Mouse (Mus musculus) lung, embryonic 14.5 days (tissue): ENCODE data around the gene Slc25a26. TPM values are rescaled to one million over a fixed set of nuclear protein-coding genes. Genes with fewer than 3 reads are reported as not detected.

Source experiments
- ATAC-seq: fragments of 200-750 bp; cut with Nextera tagmentation; 2 replicates; pipeline ENCODE4 v1.8.0; 2017; ENCODE audit warnings: mild to moderate bottlenecking, moderate TSS enrichment, moderate library complexity; ENCODE audit not compliant: insufficient read depth
- DNase-seq: peaks from one replicate; pipeline ENCODE4 v3.0.0-alpha.2; 2015
- H3K27ac ChIP-seq: fragments of 300-500 bp; sonication (generic); 2 replicates; pipeline ENCODE4 v1.5.1; 2014; ENCODE audit warnings: low read depth, mild to moderate bottlenecking, moderate library complexity
- H3K27me3 ChIP-seq: fragments of 300-500 bp; sonication (generic); 2 replicates; pipeline ENCODE4 v1.6.1; 2014; ENCODE audit warnings: low read length, control low read depth; ENCODE audit not compliant: insufficient read depth
- H3K36me3 ChIP-seq: fragments of 300-500 bp; sonication (generic); 2 replicates; pipeline ENCODE4 v1.6.1; 2014; ENCODE audit warnings: control low read depth; ENCODE audit not compliant: insufficient read depth
- H3K4me1 ChIP-seq: fragments of 300-500 bp; sonication (generic); 2 replicates; pipeline ENCODE4 v1.6.1; 2014; ENCODE audit warnings: antibody characterized with exemption, control low read depth; ENCODE audit not compliant: insufficient read depth
- H3K4me2 ChIP-seq: fragments of 300-500 bp; sonication (generic); 2 replicates; pipeline ENCODE4 v1.6.1; 2014; ENCODE audit warnings: mild to moderate bottlenecking
- H3K4me3 ChIP-seq: fragments of 300-500 bp; sonication (generic); 2 replicates; pipeline ENCODE4 v1.5.1; 2014; ENCODE audit warnings: low read depth, low read length
- H3K9ac ChIP-seq: fragments of 300-500 bp; sonication (generic); 2 replicates; pipeline ENCODE4 v1.6.1; 2014
- H3K9me3 ChIP-seq: fragments of 300-500 bp; sonication (generic); 2 replicates; pipeline ENCODE4 v1.6.1; 2016; ENCODE audit warnings: low read depth, low read length, control low read depth
- CTCF ChIP-seq: IDR thresholded peaks from 2 replicates; pipeline ENCODE4 v1.5.1; 2016; ENCODE audit warnings: antibody characterized with exemption, low read depth
- WGBS: fragments of 180-500 bp; shearing (Covaris S2); extraction: QIAGEN DNeasy Blood & Tissue Kit; methylation state at CpG from one replicate; pipeline ENCODE4 v1.1.7; 2014; 5-methylcytosine and 5-hydroxymethylcytosine counted together
- polyA plus RNA-seq: library from polyadenylated mRNA; unstranded; fragments of >200 nt; fragmentation: Nextera tagmentation; extraction: Ambion mirVana; gene quantifications from 2 replicates; pipeline ENCODE4 v1.2.1, GENCODE M21; 2014

Slc25a26 gene
- polyA plus RNA-seq, 1 experiment from 2014 or later, result 7.1 TPM

GRCm38 (mm10) chr6:94599016-94599415 is 98.9 kb downstream of the Slc25a26 start:
- H3K27me3 ChIP-seq, result no peaks in the 10 kb centered on the region
- H3K4me1 ChIP-seq, result no peaks in the 10 kb centered on the region
- H3K36me3 ChIP-seq, result no peaks in the 10 kb centered on the region; the same call in 1 of the 2 replicates
- no peak overlapping the region for H3K9ac ChIP-seq
- DNase-seq, result no peak
- 84% methylated on average over 13 of the region's 13 CpGs for WGBS
- no peak for ATAC-seq
- H3K9me3 ChIP-seq, result no peaks in the 10 kb centered on the region
- H3K4me2 ChIP-seq, result no peak overlapping the region
- TF ChIP-seq CTCF, result no peak
- H3K27ac ChIP-seq, result no peak overlapping the region
- H3K4me3 ChIP-seq, result no peak overlapping the region

GRCm38 (mm10) chr6:94601101-94601500 is 101.0 kb downstream of the Slc25a26 start:
- no peak overlapping the region for H3K9ac ChIP-seq
- no peak overlapping the region; the same call in 1 of the 2 replicates for H3K27ac ChIP-seq
- no peak overlapping the region for H3K4me3 ChIP-seq
- no peaks in the 10 kb centered on the region for H3K4me1 ChIP-seq
- H3K27me3 ChIP-seq, result no peaks in the 10 kb centered on the region
- 78% methylated on average over 5 of the region's 5 CpGs for WGBS
- H3K9me3 ChIP-seq, result no peaks in the 10 kb centered on the region
- TF ChIP-seq CTCF, result no peak
- H3K36me3 ChIP-seq, result peaks cover 16% of the 10 kb centered on the region
- no peak for ATAC-seq
- no peak overlapping the region for H3K4me2 ChIP-seq
- no peak for DNase-seq

- Histone ChIP-seq H3K27ac (no peak overlapping the region), H3K4me1 (no peaks in the 10 kb centered on the region), H3K36me3 (peaks cover 23% of the 10 kb centered on the region), H3K9ac (no peak overlapping the region), H3K4me2 (no peak overlapping the region), H3K27me3 (no peaks in the 10 kb centered on the region), H3K9me3 (no peaks in the 10 kb centered on the region), H3K4me3 (no peak overlapping the region)
- DNase-seq, result no peak
- 72% methylated on average over 5 of the region's 5 CpGs for WGBS
- no peak for TF ChIP-seq CTCF
- ATAC-seq, result no peak
Measured at GRCm38 (mm10) chr6:94601811-94602210, 101.7 kb downstream of the Slc25a26 start.

- DNase-seq, result no peak
Measured at GRCm38 (mm10) chr6:94604072-94604471, 103.9 kb downstream of the Slc25a26 start.

GRCm38 (mm10) chr6:94604546-94604945 is 104.4 kb downstream of the Slc25a26 start:
- Histone ChIP-seq H3K9me3 (no peaks in the 10 kb centered on the region), H3K27me3 (no peaks in the 10 kb centered on the region), H3K4me1 (no peaks in the 10 kb centered on the region), H3K4me2 (no peak overlapping the region), H3K27ac (no peak overlapping the region), H3K36me3 (peaks cover 49% of the 10 kb centered on the region), H3K4me3 (no peak overlapping the region), H3K9ac (no peak overlapping the region)
- WGBS, result 90% methylated on average over 2 of the region's 2 CpGs
- no peak for ATAC-seq
- no peak for TF ChIP-seq CTCF
- DNase-seq, result no peak

More at GRCm38 (mm10) chr6:94604072-94604471, 103.9 kb downstream of the Slc25a26 start:
- no peak for TF ChIP-seq CTCF
- ATAC-seq, result no peak
- Histone ChIP-seq H3K9me3 (no peaks in the 10 kb centered on the region), H3K9ac (no peak overlapping the region), H3K27me3 (no peaks in the 10 kb centered on the region), H3K4me3 (no peak overlapping the region), H3K27ac (no peak overlapping the region), H3K36me3 (peaks cover 45% of the 10 kb centered on the region), H3K4me1 (no peaks in the 10 kb centered on the region), H3K4me2 (no peak overlapping the region)
- WGBS, result 68% methylated on average over 3 of the region's 3 CpGs

- WGBS, result 77% methylated on average over 6 of the region's 6 CpGs
- no peak overlapping the region for H3K4me3 ChIP-seq
- peaks cover 87% of the 10 kb centered on the region for H3K36me3 ChIP-seq
- H3K4me2 ChIP-seq, result no peak overlapping the region
- no peaks in the 10 kb centered on the region for H3K9me3 ChIP-seq
- no peak for TF ChIP-seq CTCF
- DNase-seq (no peak), ATAC-seq (no peak)
- H3K27ac ChIP-seq, result no peak overlapping the region
- H3K4me1 ChIP-seq, result no peaks in the 10 kb centered on the region
- no peaks in the 10 kb centered on the region for H3K27me3 ChIP-seq
- H3K9ac ChIP-seq, result no peak overlapping the region
Measured at GRCm38 (mm10) chr6:94613235-94613895, 113.2 kb downstream of the Slc25a26 start.

GRCm38 (mm10) chr6:94614346-94614745 is 114.2 kb downstream of the Slc25a26 start:
- no peak for DNase-seq
- 85% methylated on average over 6 of the region's 6 CpGs for WGBS
- Histone ChIP-seq H3K4me1 (no peaks in the 10 kb centered on the region), H3K27me3 (no peaks in the 10 kb centered on the region), H3K9me3 (no peaks in the 10 kb centered on the region), H3K4me2 (no peak overlapping the region), H3K9ac (no peak overlapping the region), H3K36me3 (peaks cover 85% of the 10 kb centered on the region), H3K27ac (no peak overlapping the region), H3K4me3 (no peak overlapping the region)
- TF ChIP-seq CTCF, result no peak
- no peak for ATAC-seq

GRCm38 (mm10) chr6:94615936-94616335 is 115.8 kb downstream of the Slc25a26 start:
- H3K4me1 ChIP-seq, result no peaks in the 10 kb centered on the region
- DNase-seq, result no peak
- H3K36me3 ChIP-seq, result peaks cover 87% of the 10 kb centered on the region
- H3K4me2 ChIP-seq, result no peak overlapping the region
- no peak for TF ChIP-seq CTCF
- no peaks in the 10 kb centered on the region for H3K9me3 ChIP-seq
- no peaks in the 10 kb centered on the region for H3K27me3 ChIP-seq
- no peak overlapping the region for H3K9ac ChIP-seq
- no peak overlapping the region for H3K27ac ChIP-seq
- H3K4me3 ChIP-seq, result no peak overlapping the region
- 63% methylated on average over 4 of the region's 4 CpGs for WGBS
- no peak for ATAC-seq
